Mouse (Mus musculus): ENCODE data around the gene Cct8l1. TPM values are rescaled to one million over a fixed set of nuclear protein-coding genes. Genes with fewer than 3 reads are reported as not detected.

Cct8l1 gene
- total and polyA plus RNA-seq, 2 experiments from 2014 or later: 0.08 TPM; not detected in 1

- TF ChIP-seq EP300 (IDR thresholded peaks at IDR 0.05; ENCODE audit: low read depth): no peak
- H3K27me3 ChIP-seq (ENCODE audit: control insufficient read depth, insufficient read depth, low read length): no peaks in the 10 kb centered on the region
- ATAC-seq (ENCODE audit: insufficient read depth, low read depth) (no peak), DNase-seq (ENCODE audit: low spot score) (no peak)
- no peaks in the 10 kb centered on the region for H3K4me1 ChIP-seq (ENCODE audit: control insufficient read depth, insufficient read depth)
- H3K27ac ChIP-seq (ENCODE audit: low read depth): no peak overlapping the region
- 61% methylated on average over 1 of the region's 1 CpGs for WGBS
- H3K9me3 ChIP-seq (replicated peaks; ENCODE audit: control insufficient read depth, low read length): no peaks in the 10 kb centered on the region
- no peak overlapping the region for H3K4me3 ChIP-seq (ENCODE audit: low read depth, low read length)
- H3K4me2 ChIP-seq (ENCODE audit: low read depth, low read length): no peak overlapping the region
- no peaks in the 10 kb centered on the region for H3K36me3 ChIP-seq (replicated peaks; ENCODE audit: control insufficient read depth, insufficient read depth, low read length)
- no peak overlapping the region for H3K9ac ChIP-seq (replicated peaks; ENCODE audit: low read depth, low read length)
Observed at GRCm38 (mm10) chr5:25550912-25551311, 35.0 kb downstream of the Cct8l1 start.

- DNase-seq (ENCODE audit: low spot score): no peak
- Histone ChIP-seq H3K4me3 (ENCODE audit: low read depth, low read length) (no peak overlapping the region), H3K27ac (ENCODE audit: low read depth) (no peak overlapping the region), H3K27me3 (ENCODE audit: control insufficient read depth, insufficient read depth, low read length) (no peaks in the 10 kb centered on the region), H3K36me3 (replicated peaks; ENCODE audit: control insufficient read depth, insufficient read depth, low read length) (no peaks in the 10 kb centered on the region), H3K9ac (replicated peaks; ENCODE audit: low read depth, low read length) (no peak overlapping the region), H3K4me2 (ENCODE audit: low read depth, low read length) (no peak overlapping the region), H3K4me1 (ENCODE audit: control insufficient read depth, insufficient read depth) (no peaks in the 10 kb centered on the region), H3K9me3 (replicated peaks; ENCODE audit: control insufficient read depth, low read length) (no peaks in the 10 kb centered on the region)
- TF ChIP-seq EP300 (IDR thresholded peaks at IDR 0.05; ENCODE audit: low read depth): no peak
- TF ChIP-seq CTCF (IDR thresholded peaks at IDR 0.05; ENCODE audit: low read depth): no peak
- 75% methylated on average over 1 of the region's 1 CpGs for WGBS
- ATAC-seq (ENCODE audit: insufficient read depth, low read depth): no peak
Observed at GRCm38 (mm10) chr5:25554210-25554609, 38.3 kb downstream of the Cct8l1 start.

GRCm38 (mm10) chr5:25554689-25555088 is 38.8 kb downstream of the Cct8l1 start:
- Histone ChIP-seq H3K9me3 (replicated peaks; ENCODE audit: control insufficient read depth, low read length) (no peaks in the 10 kb centered on the region), H3K4me2 (ENCODE audit: low read depth, low read length) (no peak overlapping the region), H3K4me1 (ENCODE audit: control insufficient read depth, insufficient read depth) (no peaks in the 10 kb centered on the region), H3K4me3 (ENCODE audit: low read depth, low read length) (no peak overlapping the region), H3K36me3 (replicated peaks; ENCODE audit: control insufficient read depth, insufficient read depth, low read length) (no peaks in the 10 kb centered on the region), H3K9ac (replicated peaks; ENCODE audit: low read depth, low read length) (no peak overlapping the region), H3K27me3 (ENCODE audit: control insufficient read depth, insufficient read depth, low read length) (no peaks in the 10 kb centered on the region), H3K27ac (ENCODE audit: low read depth) (no peak overlapping the region)
- no peak for ATAC-seq (ENCODE audit: insufficient read depth, low read depth)
- DNase-seq (ENCODE audit: low spot score): no peak
- no peak for TF ChIP-seq EP300 (IDR thresholded peaks at IDR 0.05; ENCODE audit: low read depth)
- TF ChIP-seq CTCF (IDR thresholded peaks at IDR 0.05; ENCODE audit: low read depth): no peak
- 27% methylated on average over 1 of the region's 1 CpGs for WGBS

GRCm38 (mm10) chr5:25555684-25556083 is 39.8 kb downstream of the Cct8l1 start:
- WGBS: 81% methylated on average over 5 of the region's 5 CpGs
- H3K27ac ChIP-seq (ENCODE audit: low read depth): no peak overlapping the region
- no peaks in the 10 kb centered on the region for H3K4me1 ChIP-seq (ENCODE audit: control insufficient read depth, insufficient read depth)
- no peak overlapping the region for H3K9ac ChIP-seq (replicated peaks; ENCODE audit: low read depth, low read length)
- DNase-seq (ENCODE audit: low spot score): no peak
- H3K4me3 ChIP-seq (ENCODE audit: low read depth, low read length): no peak overlapping the region
- ATAC-seq (ENCODE audit: insufficient read depth, low read depth): no peak
- no peaks in the 10 kb centered on the region for H3K27me3 ChIP-seq (ENCODE audit: control insufficient read depth, insufficient read depth, low read length)
- no peak overlapping the region for H3K4me2 ChIP-seq (ENCODE audit: low read depth, low read length)
- H3K9me3 ChIP-seq (replicated peaks; ENCODE audit: control insufficient read depth, low read length): no peaks in the 10 kb centered on the region
- no peak for TF ChIP-seq EP300 (IDR thresholded peaks at IDR 0.05; ENCODE audit: low read depth)
- TF ChIP-seq CTCF (IDR thresholded peaks at IDR 0.05; ENCODE audit: low read depth): no peak
- no peaks in the 10 kb centered on the region for H3K36me3 ChIP-seq (replicated peaks; ENCODE audit: control insufficient read depth, insufficient read depth, low read length)

- Histone ChIP-seq H3K27ac (ENCODE audit: low read depth) (no peak overlapping the region), H3K4me2 (ENCODE audit: low read depth, low read length) (no peak overlapping the region), H3K36me3 (replicated peaks; ENCODE audit: control insufficient read depth, insufficient read depth, low read length) (no peaks in the 10 kb centered on the region), H3K4me1 (ENCODE audit: control insufficient read depth, insufficient read depth) (no peaks in the 10 kb centered on the region), H3K27me3 (ENCODE audit: control insufficient read depth, insufficient read depth, low read length) (no peaks in the 10 kb centered on the region), H3K9ac (replicated peaks; ENCODE audit: low read depth, low read length) (no peak overlapping the region), H3K4me3 (ENCODE audit: low read depth, low read length) (no peak overlapping the region), H3K9me3 (replicated peaks; ENCODE audit: control insufficient read depth, low read length) (no peaks in the 10 kb centered on the region)
- 66% methylated on average over 5 of the region's 5 CpGs for whole genome bisulfite sequencing
- no peak for ATAC-seq (ENCODE audit: insufficient read depth, low read depth)
- TF ChIP-seq CTCF (IDR thresholded peaks at IDR 0.05; ENCODE audit: low read depth) (no peak), EP300 (IDR thresholded peaks at IDR 0.05; ENCODE audit: low read depth) (no peak)
- DNase-seq (ENCODE audit: low spot score): no peak
Observed at GRCm38 (mm10) chr5:25556363-25556762, 40.5 kb downstream of the Cct8l1 start.

Other genes starting within 250 kb of the Cct8l1 start
- gene Kmt2c, start 17.3 kb upstream of the Cct8l1 start, total RNA-seq (2014; rRNA removed; ENCODE audit: low replicate concordance): 22.4 and 29.3 TPM in 2 replicates
- 5.4 TPM in 2 replicates for gene Kmt2c, start 17.3 kb upstream of the Cct8l1 start, polyA plus RNA-seq (2015; fragmentation: Nextera tagmentation; extraction: Ambion mirVana)
- gene Xrcc2, start 189.8 kb downstream of the Cct8l1 start, total RNA-seq (2014; rRNA removed; ENCODE audit: low replicate concordance): 7.3 and 29.1 TPM in 2 replicates
- 3.0 and 3.3 TPM in 2 replicates for gene Xrcc2, start 189.8 kb downstream of the Cct8l1 start, polyA plus RNA-seq (2015; fragmentation: Nextera tagmentation; extraction: Ambion mirVana)
- 12.0 and 16.7 TPM in 2 replicates for gene Actr3b, start 243.9 kb downstream of the Cct8l1 start, total RNA-seq (2014; rRNA removed; ENCODE audit: low replicate concordance)
- gene Actr3b, start 243.9 kb downstream of the Cct8l1 start, polyA plus RNA-seq (2015; fragmentation: Nextera tagmentation; extraction: Ambion mirVana): 27.6 and 29.4 TPM in 2 replicates

All from heart, postnatal 0 days (tissue).